Mouse (Mus musculus) adrenal gland, postnatal 36 days (tissue): ENCODE data around the gene Atp7a. TPM values are rescaled to one million over a fixed set of nuclear protein-coding genes. Genes with fewer than 3 reads are reported as not detected.

Experiments
- DNase-seq, 2 experiments: peaks; one replicate each; pipeline ENCODE4 v3.0.0; 2021; ENCODE audit warnings: mixed read lengths in 1 of 2
- total RNA-seq, 2 experiments: library from RNA; stranded (reverse); gene quantifications; 2 replicates each; pipeline ENCODE4 v1.2.3; 2021

Atp7a gene
- total RNA-seq, 2 experiments from 2014 or later, result 43.6 to 44.4 TPM

DNA sequence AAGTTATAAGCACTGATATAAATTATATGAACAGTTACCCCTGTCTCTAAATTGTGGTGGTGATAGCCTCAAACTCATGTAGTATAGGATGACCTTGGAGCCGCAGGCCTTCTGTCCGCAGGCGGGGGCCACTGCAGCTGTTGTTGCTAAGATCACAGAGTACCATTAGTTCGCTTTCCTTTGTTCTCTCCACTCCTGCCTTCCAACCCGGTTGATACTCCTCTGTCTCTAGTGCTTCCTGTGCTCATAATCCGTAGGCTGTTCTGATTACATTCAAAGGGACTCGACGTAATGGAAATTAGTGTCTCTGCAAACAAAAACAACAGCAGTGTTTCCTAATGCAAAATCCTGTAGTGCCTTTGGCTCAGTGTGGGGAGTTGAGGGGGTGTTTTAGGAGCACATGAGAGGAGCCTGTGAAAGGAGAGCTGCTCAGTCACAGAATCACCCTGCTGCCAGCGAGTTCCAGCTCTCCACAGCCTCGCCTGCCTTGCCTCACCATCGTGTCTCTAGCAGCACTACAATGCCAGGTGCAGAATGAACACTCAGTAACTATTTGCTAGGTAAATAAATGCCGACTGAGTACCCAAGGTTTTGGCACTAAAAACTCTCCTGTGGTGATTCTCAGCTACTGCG lies 53.9 kb downstream of the Atp7a start:
- DNase-seq, result no peak

DNA sequence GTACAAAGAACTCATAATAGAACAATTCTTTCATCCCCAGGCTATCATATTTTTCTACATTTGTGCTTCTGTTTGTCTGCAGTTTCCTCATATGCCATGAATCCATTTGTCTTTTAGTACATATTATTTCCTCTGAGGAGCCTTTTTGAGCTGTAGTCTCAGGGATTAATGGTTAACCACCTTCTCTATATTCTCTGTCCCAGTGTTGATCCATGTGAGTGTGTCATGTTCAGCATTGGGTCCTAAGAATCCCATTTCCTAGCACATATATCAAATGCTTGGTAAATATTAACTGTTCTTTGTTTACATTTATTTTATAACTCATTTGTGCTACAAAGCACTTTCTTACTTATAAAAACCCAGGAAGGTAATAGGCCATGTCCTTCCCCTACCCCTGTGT lies 55.4 kb downstream of the Atp7a start:
- DNase-seq, result no peak

DNA sequence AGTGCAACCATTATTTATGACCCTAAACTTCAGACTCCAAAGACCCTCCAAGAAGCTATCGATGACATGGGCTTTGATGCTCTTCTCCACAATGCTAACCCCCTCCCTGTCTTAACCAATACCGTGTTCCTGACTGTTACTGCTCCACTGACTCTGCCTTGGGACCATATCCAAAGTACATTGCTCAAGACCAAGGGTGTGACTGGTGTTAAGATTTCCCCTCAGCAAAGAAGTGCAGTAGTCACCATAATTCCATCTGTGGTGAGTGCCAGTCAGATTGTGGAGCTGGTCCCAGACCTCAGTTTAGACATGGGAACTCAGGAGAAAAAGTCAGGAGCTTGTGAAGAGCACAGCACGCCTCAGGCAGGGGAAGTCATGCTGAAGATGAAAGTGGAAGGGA lies 58.1 kb downstream of the Atp7a start:
- DNase-seq, result no peak

DNA sequence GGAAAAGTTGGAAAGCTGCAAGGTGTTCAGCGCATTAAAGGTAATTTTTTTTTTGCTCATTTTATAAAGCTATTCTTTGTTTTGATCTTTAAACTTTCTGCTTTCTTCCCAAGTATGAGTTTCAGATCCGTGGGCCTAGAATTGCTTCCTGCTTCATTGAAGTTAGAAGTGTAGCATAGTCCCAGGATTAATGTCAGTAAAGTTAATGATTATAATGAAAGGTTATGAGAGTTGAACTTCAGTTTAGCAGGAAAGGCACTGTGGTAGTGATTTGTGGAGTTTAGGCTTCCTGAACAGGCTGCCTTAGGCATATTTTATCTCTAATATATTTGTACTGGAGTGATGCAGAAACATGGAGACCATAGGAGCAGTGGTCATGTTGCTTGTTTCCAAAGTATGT lies 58.5 kb downstream of the Atp7a start:
- no peak for DNase-seq

DNA sequence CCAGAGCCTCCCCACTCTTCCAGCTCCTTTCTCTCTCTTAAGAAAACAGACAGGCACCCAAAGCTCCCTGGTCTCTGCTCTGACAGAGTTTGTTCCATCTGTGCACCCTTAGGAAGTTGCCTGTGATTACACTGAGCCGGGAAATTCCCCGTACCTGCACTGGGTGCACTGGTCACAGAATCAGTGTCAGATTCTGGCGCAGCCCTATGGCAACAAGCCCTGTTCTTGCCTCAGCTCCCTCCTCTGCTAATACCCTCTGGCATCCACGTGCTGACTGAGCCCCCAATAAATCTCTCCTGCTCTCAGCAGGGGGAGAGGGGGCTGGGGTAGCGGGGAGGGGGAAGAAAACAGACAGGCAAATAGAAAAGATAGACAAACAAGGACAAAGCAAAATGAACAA lies 65.9 kb downstream of the Atp7a start:
- no peak for DNase-seq

DNA sequence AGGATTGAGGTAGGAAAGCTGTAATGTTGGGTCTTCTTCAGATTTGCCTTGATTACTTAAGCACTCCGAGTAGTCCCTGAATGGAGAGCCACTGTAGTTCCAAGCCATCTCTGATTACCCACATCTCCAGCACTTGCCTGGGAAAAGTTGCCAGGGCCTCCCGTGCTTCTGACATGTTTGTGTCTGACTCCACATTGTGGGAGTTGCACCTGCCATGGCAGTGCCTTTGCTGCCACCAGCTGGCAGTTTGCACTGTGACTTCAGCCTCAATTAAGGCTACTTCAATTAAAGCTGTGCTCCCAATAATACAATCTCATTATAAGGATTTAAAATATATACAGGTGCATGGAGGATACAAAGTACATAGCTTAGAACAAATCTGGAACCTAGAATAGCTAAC lies 78.4 kb downstream of the Atp7a start:
- DNase-seq, result peak; percentile 45 to 52

DNA sequence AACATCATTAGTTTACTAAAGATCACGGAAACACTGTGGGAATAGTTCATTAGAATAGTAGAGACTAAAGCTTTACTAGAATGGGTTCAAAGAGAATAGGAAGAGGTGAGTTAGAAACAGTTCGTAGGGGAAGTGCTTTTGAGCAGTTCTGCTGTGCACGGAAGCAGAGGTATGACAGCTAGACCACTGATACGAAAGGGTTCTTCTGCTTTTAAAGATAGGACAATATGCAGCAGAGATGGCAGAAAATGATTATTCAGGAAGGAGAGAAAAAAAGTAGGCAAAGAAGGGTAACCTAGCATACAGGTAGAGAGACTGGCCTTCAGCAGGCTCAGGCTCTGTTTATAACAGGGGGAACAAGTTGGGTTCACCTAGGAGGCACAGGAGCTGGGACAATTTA lies 86.8 kb downstream of the Atp7a start:
- no peak for DNase-seq

DNA sequence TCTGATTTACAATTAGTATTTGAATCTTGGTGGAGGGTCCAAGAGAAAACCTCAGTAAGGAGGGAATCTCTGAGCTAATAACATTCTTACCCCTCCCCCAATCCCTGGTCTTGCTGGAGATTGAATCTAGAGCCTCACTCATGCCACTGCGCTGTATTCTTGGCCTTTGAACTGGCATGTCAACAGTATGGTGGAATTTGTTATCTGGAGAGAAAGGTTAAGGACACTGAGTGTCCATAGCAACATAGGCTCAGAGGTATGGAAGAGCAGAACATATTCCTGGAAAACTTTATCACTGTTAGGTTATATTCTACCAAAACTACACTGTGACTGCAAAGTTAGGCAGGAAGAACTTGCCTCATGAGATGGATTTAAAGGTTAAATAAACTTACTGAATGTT lies 87.6 kb downstream of the Atp7a start:
- no peak for DNase-seq

DNA sequence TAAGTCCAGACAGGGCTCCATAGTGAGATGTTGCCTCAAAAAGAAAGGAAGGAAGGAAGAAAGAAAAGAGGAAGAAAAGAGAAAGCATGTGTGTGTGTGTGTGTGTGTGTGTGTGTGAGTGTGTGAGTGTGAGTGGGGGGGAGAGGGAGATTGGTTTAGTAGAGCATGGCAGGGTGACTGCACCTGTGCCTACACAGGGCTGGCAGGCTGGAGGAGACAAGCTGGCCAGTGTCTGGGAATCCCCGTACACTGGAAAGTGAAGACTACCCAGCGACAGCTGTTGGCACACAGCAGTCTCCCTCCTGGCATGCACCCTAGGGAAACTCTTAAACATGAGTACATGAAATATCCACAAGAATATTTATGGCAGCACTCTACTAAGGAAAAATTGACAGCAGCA lies 95.7 kb downstream of the Atp7a start:
- DNase-seq, result no peak

DNA sequence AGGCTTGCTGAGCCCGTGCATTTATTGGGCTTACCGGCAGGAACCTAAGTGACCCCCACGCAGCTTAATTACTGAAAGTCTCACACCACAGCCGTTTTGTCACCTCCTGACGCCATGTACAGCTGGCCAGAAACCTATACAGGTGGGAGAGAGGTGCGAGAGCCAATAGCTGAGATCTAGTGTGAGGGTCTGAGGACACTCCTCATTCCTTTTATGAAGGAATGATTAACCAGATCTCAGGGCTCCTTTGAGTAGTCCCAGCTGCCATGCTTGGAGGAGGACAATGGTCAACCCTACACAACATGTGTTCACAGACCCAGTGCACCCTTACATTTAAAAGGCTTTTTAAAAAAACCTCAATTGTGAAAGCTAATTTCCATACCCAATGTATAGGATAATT lies 101.2 kb downstream of the Atp7a start:
- DNase-seq, result no peak

DNA sequence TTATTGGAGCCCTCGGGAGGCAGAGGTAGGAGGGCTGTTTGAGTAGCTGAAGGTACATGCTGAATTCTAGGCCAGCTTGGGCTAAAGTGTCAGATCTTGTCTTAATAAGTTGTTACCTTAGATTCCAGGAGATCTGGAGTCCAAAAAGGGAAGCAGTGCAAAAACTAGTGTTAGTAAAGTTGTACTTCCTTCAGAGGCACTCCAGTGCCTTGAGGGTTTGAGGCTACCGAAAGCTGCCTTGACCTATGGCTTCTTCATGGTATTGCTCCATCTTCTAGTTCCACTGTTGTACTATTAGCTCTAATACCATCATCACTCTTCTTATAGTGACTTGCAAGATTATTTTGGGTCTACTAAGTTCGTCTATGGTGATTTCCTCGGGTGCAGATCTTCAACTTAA lies 102.8 kb downstream of the Atp7a start:
- no peak for DNase-seq

DNA sequence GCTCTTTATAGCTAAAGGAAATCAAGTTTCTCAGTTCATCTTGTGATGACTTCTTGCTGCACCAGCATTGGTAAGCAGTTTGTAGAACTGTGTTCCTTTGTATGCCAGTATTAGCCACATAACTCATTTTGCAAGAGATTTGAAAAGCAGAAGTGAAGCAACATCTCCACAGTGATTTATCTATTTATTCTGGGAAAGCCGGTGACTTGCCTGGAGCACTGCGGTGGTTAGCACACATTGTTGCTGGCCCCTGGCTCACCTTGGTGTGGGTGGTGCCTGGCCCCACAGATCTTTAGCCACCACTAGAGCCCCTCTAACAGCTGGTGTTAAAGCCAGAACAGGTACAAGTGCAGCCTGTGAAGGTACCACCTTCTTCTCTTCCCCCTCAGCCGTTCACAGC lies 107.8 kb downstream of the Atp7a start:
- DNase-seq, result peak; percentile 10 to 16

DNA sequence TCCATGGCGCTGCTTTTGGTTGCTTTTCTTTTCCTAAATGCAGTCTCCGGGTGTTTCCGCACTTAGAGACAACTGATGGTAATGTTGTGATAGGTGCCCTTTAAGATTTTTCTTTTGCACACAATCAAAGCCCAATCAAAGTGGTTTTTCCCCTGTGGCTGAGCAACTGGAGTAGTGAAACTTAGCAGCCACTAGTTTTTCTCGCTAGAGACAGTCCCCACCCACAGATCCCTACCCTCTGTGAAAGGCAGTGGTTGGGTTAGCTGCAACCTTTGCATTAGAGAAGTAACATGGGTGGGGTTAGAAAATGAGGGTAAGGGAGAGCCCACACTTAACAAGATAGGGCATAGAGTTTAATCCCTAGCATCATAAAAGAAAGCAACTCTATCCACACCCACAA lies 108.4 kb downstream of the Atp7a start:
- no peak for DNase-seq

DNA sequence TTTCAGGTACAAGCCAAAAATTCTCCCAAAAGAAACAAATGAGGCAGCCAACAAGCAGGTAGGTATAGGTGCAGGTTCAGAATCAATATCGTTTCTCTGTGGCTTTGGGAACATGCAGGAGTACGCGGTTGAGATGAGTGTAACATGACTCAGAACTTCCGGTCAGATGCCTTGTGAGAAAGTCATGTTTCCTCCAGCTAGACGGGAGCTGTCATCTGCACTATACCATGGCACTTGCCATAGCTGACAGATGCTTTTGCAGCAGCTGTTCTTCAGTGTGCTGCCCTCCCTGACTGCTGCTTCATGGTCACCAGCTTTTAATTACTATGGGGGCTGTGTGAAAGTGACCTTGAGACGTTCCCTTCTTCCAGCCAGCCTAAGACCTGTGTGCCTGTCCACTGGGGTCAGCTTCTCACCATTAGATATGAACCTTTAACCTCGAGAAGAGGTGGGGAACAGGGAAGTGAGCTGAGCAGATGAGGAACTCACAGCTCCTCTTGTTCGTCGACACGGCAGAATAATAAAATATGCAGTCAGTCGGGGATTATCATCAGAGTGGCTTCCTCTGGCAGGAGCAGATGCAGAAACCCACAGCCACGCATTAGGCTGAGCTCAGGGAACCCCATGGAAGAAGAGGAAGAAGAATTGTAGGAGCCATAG lies 109.0 kb downstream of the Atp7a start:
- peak; percentile 20 to 27 for DNase-seq

DNA sequence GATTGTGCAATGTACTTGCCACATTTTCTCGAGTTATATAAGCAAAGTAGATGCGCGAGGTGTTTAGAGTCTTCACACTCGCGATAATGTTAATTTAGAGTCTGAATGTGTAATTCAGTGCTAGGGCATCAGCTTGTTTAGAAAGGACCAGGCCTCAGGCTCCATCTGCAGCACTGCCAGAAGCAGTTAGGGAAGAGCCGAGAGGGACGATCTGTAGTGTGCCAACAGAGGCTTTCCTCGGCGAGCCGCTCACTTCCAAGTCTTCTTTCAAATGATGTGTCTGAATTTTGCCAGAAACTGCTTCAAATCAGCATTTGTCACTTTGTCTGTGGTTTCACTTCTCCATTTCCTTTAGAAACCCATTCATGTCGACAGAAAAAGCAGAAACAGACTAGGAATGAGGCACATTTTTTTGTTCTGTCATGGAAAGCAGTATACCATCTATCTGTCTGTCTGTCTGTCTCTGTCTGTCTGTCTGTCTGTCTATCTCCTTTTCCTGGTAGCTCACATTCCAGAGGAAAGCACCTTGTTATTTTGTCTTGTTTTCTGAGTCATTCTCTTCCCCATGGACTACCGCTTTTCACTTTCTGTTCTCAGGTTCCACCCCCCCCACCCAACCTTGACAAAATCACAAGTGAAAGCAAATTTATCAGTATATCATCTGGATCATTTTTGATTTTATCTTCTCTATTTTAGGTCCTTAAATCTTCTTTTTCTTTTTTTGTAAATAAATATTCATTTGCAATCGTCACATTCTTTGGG lies 112.4 kb downstream of the Atp7a start:
- DNase-seq, result no peak

DNA sequence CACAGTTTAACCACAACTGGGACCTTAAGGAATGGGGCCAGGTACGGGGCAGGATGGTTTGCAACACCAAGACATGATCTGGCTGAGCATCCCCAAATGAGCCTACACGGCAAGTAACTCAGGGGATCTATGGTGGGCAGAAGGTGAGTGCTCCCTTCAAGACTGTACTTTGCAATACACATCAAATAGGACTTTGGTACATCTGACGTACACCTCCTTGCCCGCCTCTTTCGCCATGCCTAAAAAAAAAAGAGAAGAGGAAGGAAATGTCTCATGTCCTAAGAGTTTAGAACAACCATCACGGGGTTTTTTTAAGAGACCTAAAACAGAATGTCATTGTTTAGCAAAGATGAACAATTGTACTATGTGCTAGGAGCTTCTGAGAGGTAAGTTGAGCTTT lies 115.9 kb downstream of the Atp7a start, which contains the start of gene Tlr13:
Gene Tlr13 (plus strand): TSS at position 269 of the 400 bp plus-strand sequence.
- DNase-seq, result no peak

DNA sequence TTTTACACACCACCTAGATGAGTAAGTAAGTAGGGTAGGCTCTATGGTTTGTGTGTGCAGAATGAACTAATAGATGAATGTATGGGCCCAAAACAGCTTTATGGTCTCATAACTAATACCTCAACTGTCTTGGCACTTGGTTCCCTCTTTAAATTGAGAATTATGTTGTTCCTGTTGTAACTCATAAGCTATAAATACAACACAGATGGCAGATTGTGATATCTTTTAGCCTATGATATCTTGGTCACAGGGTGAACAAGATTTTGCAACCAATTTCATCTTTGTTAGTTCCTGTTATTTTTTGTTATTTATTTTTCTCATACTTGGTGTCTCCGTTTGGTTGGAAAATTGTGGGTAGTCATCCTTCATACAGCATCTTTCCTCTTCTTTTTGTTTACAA lies 121.1 kb downstream of the Atp7a start:
- no peak for DNase-seq

DNA sequence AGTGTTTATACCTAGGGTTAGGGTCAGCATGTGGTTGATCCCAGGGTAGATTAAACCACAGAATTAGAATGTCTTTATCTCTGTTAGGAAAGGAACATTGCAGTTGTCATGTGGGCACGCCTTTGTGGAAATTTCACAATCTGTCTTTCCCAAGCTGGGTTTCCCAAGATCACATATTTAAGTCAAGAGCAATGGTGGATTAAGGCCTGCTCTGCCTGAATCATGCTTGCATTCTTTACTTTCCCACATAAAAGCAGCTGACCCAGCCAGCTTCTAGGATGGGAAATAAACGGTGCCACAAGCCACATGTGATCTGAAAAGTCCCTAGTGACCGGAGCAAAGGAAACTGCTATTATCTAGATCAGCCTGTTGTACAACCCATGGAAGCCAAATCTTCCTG lies 122.4 kb downstream of the Atp7a start:
- no peak for DNase-seq

DNA sequence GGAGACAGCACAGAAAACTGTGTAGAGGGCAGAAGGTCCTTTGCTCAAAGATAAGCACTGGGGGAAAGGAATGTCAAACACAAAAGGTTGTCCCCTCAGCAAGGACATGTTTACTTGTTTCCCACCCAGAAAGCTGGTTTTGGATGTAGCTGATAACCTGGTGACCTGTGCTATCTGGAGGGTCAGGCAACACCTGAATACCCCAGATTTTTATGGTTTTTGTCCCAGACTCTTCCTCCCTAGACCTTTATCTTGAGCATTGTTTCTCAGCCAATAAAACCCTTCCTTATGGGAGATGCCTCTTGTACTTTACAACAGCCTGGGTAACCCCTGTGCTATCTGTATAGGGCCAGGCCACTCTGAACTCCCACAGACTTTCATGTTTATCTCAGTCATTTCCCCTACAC lies 127.1 kb downstream of the Atp7a start:
- no peak for DNase-seq

DNA sequence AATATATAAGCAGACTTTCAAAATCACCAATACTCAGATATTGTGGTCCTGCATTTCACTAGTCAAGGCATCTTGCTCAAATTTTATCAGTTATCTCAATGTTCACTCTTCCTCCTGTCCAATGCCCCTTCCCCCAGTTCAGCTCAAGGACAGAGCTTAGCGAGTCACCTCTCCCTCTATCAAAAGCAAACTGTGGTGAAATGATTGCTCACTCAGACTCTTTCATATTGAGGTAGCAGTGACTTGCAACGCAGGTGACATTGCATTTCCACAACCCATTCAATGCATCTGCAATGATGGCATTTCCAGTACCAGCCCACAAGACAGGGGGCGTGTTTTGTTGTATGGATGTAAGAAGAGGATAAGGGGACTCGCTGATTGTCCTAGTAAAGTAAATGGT lies 128.8 kb downstream of the Atp7a start:
- no peak for DNase-seq

DNA sequence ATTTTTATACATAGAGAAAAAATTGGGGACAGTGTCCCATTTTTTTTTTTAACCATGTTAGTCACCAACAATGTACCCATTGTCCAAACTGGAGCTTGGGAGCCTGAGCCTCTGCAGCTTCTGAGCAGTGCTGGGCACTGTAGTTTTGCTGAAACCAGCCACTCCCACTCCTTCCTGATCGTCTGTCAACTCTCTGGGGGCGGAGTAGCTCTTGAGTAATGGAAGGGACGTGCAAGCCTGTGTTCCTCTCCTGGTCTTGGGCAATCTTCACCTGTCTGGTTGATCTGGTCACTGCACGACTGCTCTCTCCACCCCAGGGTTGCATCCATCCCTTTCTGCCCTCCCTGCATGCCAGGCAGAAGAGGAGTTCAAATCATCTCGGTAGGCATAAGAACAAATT lies 136.9 kb downstream of the Atp7a start:
- no peak for DNase-seq

DNA sequence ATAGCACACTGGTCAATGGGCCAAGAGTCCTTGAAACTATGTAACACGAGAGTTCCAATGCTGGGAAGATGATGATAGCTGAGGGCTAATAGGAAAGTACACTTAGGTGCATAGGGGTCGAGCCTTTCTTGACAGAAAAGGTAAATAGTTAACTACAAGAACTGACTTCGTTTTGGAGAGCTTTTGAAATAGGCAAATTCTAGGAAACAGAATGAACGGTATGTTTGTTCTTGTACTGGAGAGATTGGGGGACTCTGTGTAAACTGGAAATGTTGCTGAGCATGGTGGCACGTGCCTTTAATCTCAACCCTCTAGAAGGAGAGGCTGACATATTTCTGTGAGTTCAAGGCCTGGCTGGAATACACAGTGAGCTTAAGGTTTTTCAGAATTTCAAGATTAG lies 137.5 kb downstream of the Atp7a start:
- DNase-seq, result no peak

DNA sequence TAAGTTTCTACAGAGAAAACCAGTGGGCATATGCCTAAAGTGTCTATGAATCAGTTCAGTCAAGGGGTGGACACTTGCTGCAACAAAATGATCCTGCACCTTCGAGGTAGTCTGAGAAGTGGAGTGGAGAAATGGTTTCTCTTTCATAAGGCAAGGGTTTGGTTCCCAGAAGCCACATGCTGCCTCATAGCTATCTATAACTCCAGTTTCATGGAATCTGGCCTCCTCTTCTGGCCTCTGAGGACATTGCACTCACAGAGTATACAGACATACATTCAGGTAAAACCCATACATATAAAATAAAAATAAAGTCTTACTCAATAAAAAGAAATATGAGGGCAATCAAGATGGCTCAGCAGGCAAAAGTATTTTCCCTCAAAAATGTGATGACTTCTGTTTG lies 138.0 kb downstream of the Atp7a start:
- no peak for DNase-seq
